Mouse (Mus musculus) monocyte, adult 59 days (primary cell): ENCODE data around the gene Gm5565. TPM values are rescaled to one million over a fixed set of nuclear protein-coding genes. Genes with fewer than 3 reads are reported as not detected.

Experiments used
- total RNA-seq, 2 experiments: library from RNA; stranded (reverse); gene quantifications; one replicate each; pipeline ENCODE4 v1.2.4; 2023

Gene Gm5565
- not detected for total RNA-seq

DNA sequence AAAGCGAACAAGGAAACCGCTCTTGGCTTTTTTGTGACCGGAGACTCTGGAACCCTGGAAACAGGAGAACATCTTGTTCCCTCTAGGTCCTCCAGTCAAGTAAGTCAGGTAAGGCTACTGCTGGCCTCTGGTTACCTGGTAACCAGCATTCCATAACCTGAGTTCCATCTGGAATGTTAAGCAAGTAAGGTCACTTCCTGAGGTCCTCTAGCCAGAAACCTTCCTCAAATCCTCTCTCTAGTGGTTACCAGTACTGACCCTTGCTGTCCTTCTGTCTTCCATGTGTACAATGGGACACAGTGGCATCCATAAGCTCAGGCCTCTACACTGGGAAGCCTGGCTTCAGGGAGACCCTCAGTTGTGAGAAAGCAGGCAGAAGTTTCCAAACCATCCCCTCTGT, at the start of gene Gm5565:
Gm5565 (minus strand) TSS at position 101 of the 400 bp plus-strand sequence.

DNA sequence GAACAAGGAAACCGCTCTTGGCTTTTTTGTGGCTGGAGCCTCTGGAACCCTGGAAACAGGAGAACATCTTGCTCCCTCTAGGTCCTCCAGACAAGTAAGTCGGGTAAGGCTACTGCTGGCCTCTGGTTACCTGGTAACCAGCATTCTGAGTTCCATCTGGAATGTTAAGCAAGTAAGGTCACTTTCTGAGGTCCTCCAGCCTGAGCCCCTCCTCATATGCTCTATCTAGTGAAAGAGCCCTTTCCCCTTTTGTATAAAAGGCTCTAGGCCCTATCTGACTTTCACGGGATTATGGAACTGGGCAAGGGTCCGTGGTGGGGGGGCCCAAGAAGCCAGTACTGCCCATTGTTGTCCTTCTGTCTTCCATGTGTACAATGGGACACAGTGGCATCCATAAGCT, 24.9 kb upstream of the Gm5565 start, which contains the start of gene 1700001J03Rik:
1700001J03Rik (minus strand) TSS at position 101 of the 400 bp plus-strand sequence.

DNA sequence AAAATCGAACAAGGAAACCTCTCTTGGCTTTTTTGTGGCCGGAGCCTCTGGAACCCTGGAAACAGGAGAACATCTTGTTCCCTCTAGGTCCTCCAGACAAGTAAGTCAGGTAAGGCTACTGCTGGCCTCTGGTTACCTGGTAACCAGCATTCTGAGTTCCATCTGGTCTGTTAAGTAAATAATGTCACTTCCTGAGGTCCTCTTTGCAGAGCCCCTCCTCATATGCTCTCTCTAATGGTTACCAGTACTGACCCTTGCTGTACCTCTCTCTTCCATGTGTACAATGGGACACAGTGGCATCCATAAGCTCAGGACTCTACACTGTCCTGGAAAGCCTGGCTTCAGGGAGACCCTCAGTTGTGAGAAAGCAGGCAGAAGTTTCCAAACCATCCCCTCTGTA, 10.3 kb upstream of the Gm5565 start, which contains the start of gene Gm6309:
Gm6309 (minus strand) TSS at position 101 of the 400 bp plus-strand sequence.

Other genes starting within 250 kb of the Gm5565 start
- gene Cyp3a25, start 150.9 kb downstream of the Gm5565 start, total RNA-seq: not detected
- gene Cyp3a59, start 81.3 kb downstream of the Gm5565 start, total RNA-seq: not detected
- not detected for gene Gm6309, start 10.2 kb upstream of the Gm5565 start, total RNA-seq
- 1 to 10 TPM in 1 of 2 experiments, not detected in 1; 1.5 TPM for gene 1700001J03Rik, start 24.8 kb upstream of the Gm5565 start, total RNA-seq
- 10 to 100 TPM; 39.4 to 47.7 TPM for gene Rnf6, start 61.0 kb upstream of the Gm5565 start, total RNA-seq
- 10 to 100 TPM; 31.8 to 40.9 TPM for gene Cdk8, start 70.7 kb upstream of the Gm5565 start, total RNA-seq
- gene Wasf3, start 224.4 kb upstream of the Gm5565 start, total RNA-seq: not detected